Mouse (Mus musculus) bone marrow, adult 2 months (tissue): ENCODE measurements at regions not wholly inside any gene's neighbourhood (a gene's known extent, or its start where the extent isn't known, plus 50 kb on each side); places are given as distances from the start of the nearest gene placed in this dataset.

Experiments used
- H3K27ac ChIP-seq: fragments of 200-500 bp; 2 replicates; pipeline ENCODE4 v1.5.1; 2012; ENCODE audit warnings: low read depth, mild to moderate bottlenecking, control low read depth, inconsistent platforms, low read length; ENCODE audit not compliant: control insufficient read depth, poor library complexity, insufficient read depth
- H3K4me1 ChIP-seq: fragments of 200-500 bp; 2 replicates; pipeline ENCODE4 v1.6.1; 2011; ENCODE audit warnings: low read length; ENCODE audit not compliant: control insufficient read depth, insufficient read depth
- H3K4me3 ChIP-seq: fragments of 200-500 bp; replicated peaks from 2 replicates; pipeline ENCODE3; 2011; ENCODE audit warnings: mild to moderate bottlenecking, low read depth, low read length, control low read depth; ENCODE audit not compliant: control insufficient read depth
- CTCF ChIP-seq: fragments of 200-500 bp; IDR thresholded peaks from 2 replicates; pipeline ENCODE4 v1.5.1; 2011; ENCODE audit warnings: low read length, control low read depth; ENCODE audit not compliant: control insufficient read depth, insufficient read depth
- POLR2A ChIP-seq: fragments of 200-500 bp; IDR thresholded peaks from 2 replicates; pipeline ENCODE4 v1.6.1; 2011; ENCODE audit warnings: low read depth, mild to moderate bottlenecking, control low read depth, low read length, borderline replicate concordance; ENCODE audit not compliant: control insufficient read depth
- WGBS: fragments of 180-500 bp; shearing (Covaris S2); methylation state at CpG from one replicate; pipeline ENCODE4 v1.1.7; 2018; 5-methylcytosine and 5-hydroxymethylcytosine counted together

GRCm38 (mm10) chr17:10024323-10024722 is 295.3 kb downstream of the Qk start:
- Histone ChIP-seq H3K27ac (no peak overlapping the region), H3K4me3 (no peak overlapping the region), H3K4me1 (no peaks in the 10 kb centered on the region)
- TF ChIP-seq CTCF = no peak
- TF ChIP-seq POLR2A = no peak

- TF ChIP-seq CTCF (no peak), POLR2A (no peak)
- 82% methylated on average over 3 of the region's 3 CpGs for WGBS
- Histone ChIP-seq H3K27ac (no peak overlapping the region), H3K4me3 (no peak overlapping the region), H3K4me1 (no peaks in the 10 kb centered on the region)
Measured at GRCm38 (mm10) chr17:10012161-10012560, 307.5 kb downstream of the Qk start.

GRCm38 (mm10) chr17:10011728-10012127 is 307.9 kb downstream of the Qk start:
- 86% methylated on average over 8 of the region's 8 CpGs for WGBS
- no peaks in the 10 kb centered on the region for H3K4me1 ChIP-seq
- no peak overlapping the region for H3K27ac ChIP-seq
- H3K4me3 ChIP-seq = no peak overlapping the region
- no peak for TF ChIP-seq POLR2A

- H3K27ac ChIP-seq = no peak overlapping the region
- WGBS = 74% methylated on average over 7 of the region's 7 CpGs
- TF ChIP-seq POLR2A = no peak
- H3K4me3 ChIP-seq = no peak overlapping the region
- H3K4me1 ChIP-seq = no peaks in the 10 kb centered on the region
Measured at GRCm38 (mm10) chr17:10001071-10001591, 318.5 kb downstream of the Qk start.

GRCm38 (mm10) chr17:9995321-9995720 is 324.3 kb downstream of the Qk start:
- H3K4me3 ChIP-seq = no peak overlapping the region
- 73% methylated on average over 5 of the region's 5 CpGs for WGBS
- TF ChIP-seq POLR2A = no peak
- TF ChIP-seq CTCF = no peak

GRCm38 (mm10) chr17:9990744-9991143 is 321.2 kb upstream of the Pabpc6 start:
- TF ChIP-seq CTCF (no peak), POLR2A (no peak)
- Histone ChIP-seq H3K4me3 (no peak overlapping the region), H3K27ac (no peak overlapping the region), H3K4me1 (no peaks in the 10 kb centered on the region; the same call in 1 of the 2 replicates)
- WGBS = 81% methylated on average over 1 of the region's 1 CpGs

More at GRCm38 (mm10) chr17:9995321-9995720, 324.3 kb downstream of the Qk start:
- Histone ChIP-seq H3K27ac (no peak overlapping the region), H3K4me1 (no peaks in the 10 kb centered on the region)

GRCm38 (mm10) chr17:9981273-9981672 is 311.8 kb upstream of the Pabpc6 start:
- H3K4me1 ChIP-seq = no peaks in the 10 kb centered on the region
- no peak for TF ChIP-seq POLR2A
- TF ChIP-seq CTCF = no peak
- WGBS = 77% methylated on average over 3 of the region's 3 CpGs
- H3K4me3 ChIP-seq = no peak overlapping the region
- H3K27ac ChIP-seq = no peak overlapping the region

GRCm38 (mm10) chr17:9976866-9977421 is 307.4 kb upstream of the Pabpc6 start:
- no peak for TF ChIP-seq CTCF
- no peak for TF ChIP-seq POLR2A
- Histone ChIP-seq H3K4me3 (no peak overlapping the region), H3K4me1 (no peaks in the 10 kb centered on the region), H3K27ac (no peak overlapping the region)
- WGBS = 77% methylated on average over 4 of the region's 4 CpGs

GRCm38 (mm10) chr17:9975995-9976394 is 306.5 kb upstream of the Pabpc6 start:
- 75% methylated on average over 14 of the region's 14 CpGs for WGBS

More at GRCm38 (mm10) chr17:9975995-9976394, 306.5 kb upstream of the Pabpc6 start:
- Histone ChIP-seq H3K4me1 (no peaks in the 10 kb centered on the region), H3K27ac (no peak overlapping the region), H3K4me3 (no peak overlapping the region)
- TF ChIP-seq CTCF (no peak), POLR2A (no peak)
